Mouse (Mus musculus) kidney, adult 2 months (tissue): ENCODE results near the gene Mpo.

Experiments
- CTCF ChIP-seq: fragments of 200-500 bp; conservative IDR thresholded peaks from 2 replicates; pipeline ENCODE4 v1.5.1; 2011; ENCODE audit warnings: low read depth, mild to moderate bottlenecking, control low read depth, low read length, moderate library complexity, mixed read lengths; ENCODE audit not compliant: insufficient read depth, insufficient read length
- POLR2A ChIP-seq: fragments of 200-500 bp; IDR thresholded peaks from one replicate; pipeline ENCODE4 v1.6.1; 2011; ENCODE audit warnings: low read depth, low read length, control low read depth

GRCm38 (mm10) chr11:87758957-87759608 lies 34.3 kb upstream of the Mpo start:
- TF ChIP-seq CTCF (no peak), POLR2A (no peak)
